Mouse (Mus musculus): ENCODE data around the gene Hspa1a.

Hspa1a gene

DNA sequence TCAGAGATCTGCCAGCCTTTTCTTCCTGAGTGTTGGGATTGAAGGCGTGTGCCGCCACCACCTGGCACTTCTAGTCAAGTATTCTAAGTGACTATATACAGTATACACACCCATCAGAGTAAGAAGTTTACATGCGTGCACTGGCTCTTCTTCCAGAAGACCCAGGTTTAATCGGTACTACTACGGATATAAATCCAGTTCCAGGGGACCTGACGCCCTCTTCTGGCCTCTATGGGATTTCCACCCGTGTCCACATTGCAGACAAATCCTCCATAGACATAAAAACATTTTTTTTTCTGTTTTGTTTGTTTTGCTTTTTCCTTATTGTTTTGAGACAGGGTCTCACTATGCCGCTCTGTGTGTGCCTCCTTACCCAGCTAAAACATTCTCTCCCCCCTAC, 24.4 kb downstream of the Hspa1a start:
- no peak for DNase-seq (ENCODE audit: low spot score)

DNA sequence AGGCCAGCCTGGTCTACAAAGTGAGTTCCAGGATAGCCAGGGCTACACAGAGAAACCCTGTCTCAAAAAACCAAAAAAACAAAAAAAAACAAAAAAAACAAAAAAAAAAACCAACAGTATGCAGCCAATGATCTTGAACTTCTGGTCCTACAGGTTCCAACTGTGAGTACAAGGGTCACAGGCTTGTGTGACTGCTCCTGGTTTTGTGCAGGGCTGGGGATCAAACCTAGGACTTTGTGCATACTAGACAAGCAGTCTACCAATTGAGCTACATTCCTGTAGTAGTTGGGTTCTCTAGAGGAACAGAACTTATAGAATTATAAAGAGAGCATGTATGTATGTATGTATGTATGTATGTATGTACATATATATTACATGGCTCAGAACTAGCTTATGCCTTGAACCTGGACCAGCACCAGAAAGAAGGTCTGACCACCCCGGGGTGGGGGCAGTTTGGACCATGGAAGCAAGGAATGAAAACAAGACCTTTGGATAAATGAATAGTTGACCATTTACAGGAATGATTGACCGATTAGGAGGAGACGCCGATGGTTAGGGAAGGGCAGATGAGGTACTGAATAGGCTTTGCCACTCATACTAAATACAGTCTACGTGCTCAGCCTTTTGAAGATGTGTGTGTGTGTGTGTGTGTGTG, 25.3 kb downstream of the Hspa1a start:
- DNase-seq (ENCODE audit: low spot score): no peak

DNA sequence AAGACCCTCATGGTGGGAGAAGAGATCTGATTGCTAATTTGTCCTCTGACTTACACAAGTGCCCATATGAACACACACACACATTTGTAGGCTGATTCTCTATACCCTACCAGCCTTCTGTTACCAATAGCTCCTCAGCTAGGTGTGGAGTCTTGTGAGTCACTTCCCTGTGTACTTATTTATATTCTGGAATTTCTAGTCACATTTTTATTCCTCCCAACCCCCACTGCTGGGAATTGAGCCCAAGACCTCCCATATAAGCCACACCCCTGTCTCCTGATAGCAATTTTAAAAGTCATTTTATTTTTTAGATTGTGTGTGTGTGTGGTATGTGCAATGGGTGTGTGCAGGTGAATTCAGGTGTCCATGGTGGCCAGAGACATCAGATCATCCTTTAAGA, 27.6 kb downstream of the Hspa1a start:
- no peak for DNase-seq (ENCODE audit: low spot score)

- no peak for DNase-seq (ENCODE audit: low spot score)
Measured at GRCm38 (mm10) chr17:34943128-34943815, 28.7 kb downstream of the Hspa1a start.

DNA sequence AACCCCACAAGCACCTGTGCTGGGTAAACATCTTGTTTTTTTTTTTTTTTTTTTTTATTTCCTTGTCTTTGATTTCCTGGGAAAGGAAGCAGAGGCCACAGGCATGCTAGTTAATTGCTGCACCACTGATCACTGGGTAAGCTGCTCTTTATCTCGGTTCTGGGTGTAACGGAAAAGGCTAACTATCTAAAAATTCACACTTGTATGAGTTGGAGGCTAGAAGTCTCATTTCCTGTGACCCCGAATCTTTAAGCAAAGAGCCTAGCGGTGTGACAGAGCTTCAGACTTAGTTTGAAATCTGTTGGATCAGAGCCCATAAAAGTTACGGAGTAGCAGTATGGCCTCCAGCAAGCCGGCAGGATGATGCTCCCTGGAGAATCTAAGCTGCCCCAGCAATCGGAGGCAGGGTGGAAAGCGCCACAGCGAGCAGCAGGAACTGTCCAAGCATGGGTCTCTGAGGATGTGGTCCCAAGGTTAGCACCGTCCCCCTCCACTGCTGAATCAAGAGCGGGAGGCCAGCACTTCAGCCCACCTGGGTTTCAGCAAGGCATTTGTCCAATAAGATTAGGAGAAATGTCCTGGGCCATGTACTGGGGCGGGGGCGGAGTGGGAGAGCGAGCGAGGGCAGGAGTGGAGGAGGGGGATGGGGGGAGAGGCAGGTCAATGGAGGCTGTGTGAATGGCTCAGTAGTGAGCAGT, 30.5 kb downstream of the Hspa1a start:
- DNase-seq (ENCODE audit: low spot score): no peak

DNA sequence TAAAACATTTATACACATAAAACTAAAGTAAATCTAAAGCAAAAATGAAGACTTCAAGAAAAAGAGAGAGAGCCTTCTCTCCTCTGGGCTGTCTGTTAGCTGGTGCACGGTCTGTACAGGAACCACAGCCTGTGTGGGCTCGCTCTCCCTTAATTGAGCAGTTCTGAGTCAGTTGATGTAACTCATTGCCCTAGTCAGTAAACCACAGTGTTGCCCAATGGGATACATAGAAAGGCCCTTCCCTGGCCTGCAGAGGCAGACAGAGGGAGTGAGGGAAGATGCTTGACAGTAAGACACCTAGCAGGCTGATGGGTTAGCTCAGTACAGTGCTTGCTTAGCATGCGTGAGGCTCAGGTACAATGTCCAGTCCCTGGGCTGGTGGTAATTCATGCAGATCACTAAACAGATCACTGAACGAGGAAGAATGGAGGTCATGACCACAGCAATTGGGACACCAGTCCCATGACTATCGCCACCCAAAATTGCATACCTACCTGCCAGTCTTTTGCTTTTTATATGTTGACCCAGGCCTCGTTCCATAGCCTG, 33.9 kb downstream of the Hspa1a start:
- DNase-seq (ENCODE audit: low spot score): no peak

GRCm38 (mm10) chr17:34934830-34935229, 37.1 kb downstream of the Hspa1a start:
- no peak for DNase-seq (ENCODE audit: low spot score)

- DNase-seq (ENCODE audit: low spot score): no peak
Measured at GRCm38 (mm10) chr17:34934031-34934430, 37.9 kb downstream of the Hspa1a start.

- no peak for DNase-seq (ENCODE audit: low spot score)
Measured at GRCm38 (mm10) chr17:34932287-34932686, 39.7 kb downstream of the Hspa1a start.

DNA sequence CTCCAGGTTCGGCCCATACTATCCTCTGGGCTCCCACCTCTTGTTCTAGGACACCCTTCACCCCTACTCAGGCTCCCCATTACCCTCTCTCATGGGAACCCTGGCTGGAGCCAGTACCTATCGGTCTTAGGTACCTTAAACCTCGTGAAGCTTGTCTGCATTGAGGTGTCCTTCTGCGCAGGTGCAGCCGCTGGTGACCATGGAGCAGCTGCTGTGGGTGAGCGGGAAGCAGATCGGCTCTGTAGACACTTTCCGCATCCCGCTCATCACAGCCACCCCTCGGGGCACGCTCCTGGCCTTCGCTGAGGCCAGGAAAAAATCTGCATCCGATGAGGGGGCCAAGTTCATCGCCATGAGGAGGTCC, 40.2 kb downstream of the Hspa1a start:
- no peak for DNase-seq (ENCODE audit: low spot score)

DNA sequence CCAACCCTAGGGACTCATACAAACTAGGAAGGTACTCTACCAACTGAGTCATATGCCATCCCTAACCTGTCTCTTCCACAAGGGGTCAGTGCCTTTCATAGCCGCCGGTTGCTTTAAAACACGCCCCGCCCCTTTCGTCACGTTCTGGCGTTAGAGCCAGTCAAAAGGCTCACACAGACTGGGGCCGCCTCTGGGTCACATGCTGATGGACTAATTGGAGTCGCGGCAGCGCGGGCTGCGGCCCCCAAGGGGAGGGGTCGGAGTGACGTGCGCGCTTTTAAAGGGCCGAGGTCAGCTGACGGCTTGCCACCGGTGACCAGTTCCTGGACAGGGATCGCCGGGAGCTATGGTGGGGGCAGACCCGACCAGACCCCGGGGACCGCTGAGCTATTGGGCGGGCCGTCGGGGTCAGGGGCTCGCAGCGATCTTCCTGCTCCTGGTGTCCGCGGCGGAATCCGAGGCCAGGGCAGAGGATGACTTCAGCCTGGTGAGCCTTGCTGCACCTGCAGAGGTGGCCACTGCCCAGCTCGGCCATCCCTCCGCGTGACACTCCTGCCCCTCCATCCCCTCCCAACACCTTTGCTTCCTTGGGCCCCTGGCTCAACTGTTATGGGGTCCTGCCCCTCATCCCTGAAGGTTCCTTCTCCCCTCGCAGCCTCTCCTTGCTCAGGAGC, 40.8 kb downstream of the Hspa1a start, which contains the start of gene Neu1:
Gene Neu1, plus strand, starts transcription at position 193 of the 674 bp plus-strand sequence.
- DNase-seq (ENCODE audit: low spot score): peak; percentile 99

DNA sequence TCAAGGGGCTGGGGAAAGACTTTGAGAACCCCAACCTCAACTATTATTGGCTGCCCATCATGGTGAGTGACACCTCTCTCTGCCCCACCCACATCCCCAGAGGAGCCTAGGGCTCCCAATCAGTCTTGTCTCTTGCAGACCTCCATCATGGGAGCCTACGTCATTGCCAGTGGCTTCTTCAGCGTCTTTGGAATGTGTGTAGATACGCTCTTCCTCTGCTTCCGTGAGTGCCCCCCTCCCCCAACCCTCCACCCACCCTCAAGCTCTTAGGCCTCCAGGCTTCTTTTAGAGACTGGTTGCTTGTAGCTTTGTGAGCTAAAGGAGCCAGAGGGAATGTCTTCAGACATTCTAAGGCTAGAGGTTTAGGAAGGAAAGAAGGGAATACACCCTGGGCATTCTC, 43.1 kb downstream of the Hspa1a start:
- DNase-seq (ENCODE audit: low spot score): no peak

DNA sequence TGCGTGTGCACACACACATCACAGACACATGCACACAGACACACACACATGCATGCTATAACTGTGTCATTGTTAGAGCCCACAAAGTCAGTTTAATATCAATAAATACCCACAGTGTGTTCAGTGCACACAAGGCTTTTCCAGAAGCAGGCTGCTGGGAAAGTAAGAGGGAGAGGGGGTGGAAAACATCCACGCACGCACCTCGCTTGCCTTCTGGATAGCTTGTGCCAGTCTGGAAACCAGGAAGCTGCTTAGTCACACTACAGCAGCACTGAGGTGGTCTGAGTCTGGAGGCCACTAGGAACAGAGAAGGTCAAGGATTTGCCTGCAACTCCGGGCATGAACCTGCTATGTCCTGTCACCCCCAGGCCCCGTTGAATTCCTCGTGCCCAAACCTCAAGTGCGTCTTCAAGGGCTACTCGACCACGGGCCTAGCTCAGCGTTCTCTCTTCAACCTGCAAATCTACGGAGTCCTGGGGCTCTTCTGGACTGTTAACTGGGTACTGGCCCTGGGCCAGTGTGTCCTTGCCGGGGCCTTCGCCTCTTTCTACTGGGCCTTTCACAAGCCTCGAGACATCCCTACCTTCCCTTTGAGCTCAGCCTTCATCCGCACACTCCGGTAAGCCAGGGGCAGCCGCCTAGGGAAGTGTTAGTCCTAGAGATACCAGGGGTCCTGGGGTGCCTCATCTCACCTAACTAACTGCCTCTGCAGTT, 44.5 kb downstream of the Hspa1a start:
- DNase-seq (ENCODE audit: low spot score): no peak

DNA sequence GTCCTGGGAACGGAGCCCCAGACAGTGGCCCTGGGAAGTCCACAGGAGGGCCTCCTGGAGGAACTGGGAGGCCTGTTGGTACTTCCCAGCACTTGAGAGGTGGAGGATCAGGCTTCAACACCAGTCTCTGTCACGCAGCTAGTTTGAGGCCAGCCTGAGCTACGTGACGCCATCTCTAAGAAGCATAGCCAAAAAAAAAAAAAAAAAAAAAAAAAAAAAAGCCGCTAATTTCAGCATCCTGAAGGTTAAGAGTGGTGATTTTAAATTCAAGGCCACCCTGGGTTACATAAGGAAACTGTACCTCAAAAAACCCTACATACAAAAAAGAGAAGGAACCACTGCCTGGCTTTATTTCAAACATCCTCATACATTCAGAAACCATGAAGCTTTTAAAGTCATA, 47.7 kb downstream of the Hspa1a start:
- DNase-seq (ENCODE audit: low spot score): no peak

- DNase-seq (ENCODE audit: low spot score): no peak
Measured at GRCm38 (mm10) chr17:34922939-34923338, 49.0 kb downstream of the Hspa1a start.

Measured in lung, postnatal 25 days (tissue).